Mouse (Mus musculus) kidney, postnatal 0 days (tissue): Measurements from ENCODE around the gene Rer1. TPM values are rescaled to one million over a fixed set of nuclear protein-coding genes. Genes with fewer than 3 reads are reported as not detected.

Experiments
- ATAC-seq: fragments of 200-750 bp; cut with Nextera tagmentation; replicated peaks from 2 replicates; pipeline ENCODE4 v1.8.0; 2017; ENCODE audit warnings: low read depth, moderate number of reproducible peaks, moderate TSS enrichment, moderate library complexity; ENCODE audit not compliant: low FRiP score
- DNase-seq: peaks from one replicate; pipeline ENCODE4 v3.0.0-alpha.2; 2016; ENCODE audit warnings: low spot score
- H3K27ac ChIP-seq: fragments of 300-500 bp; sonication (generic); 2 replicates; pipeline ENCODE4 v1.5.1; 2014; ENCODE audit warnings: mild to moderate bottlenecking
- H3K27me3 ChIP-seq: fragments of 300-500 bp; sonication (generic); 2 replicates; pipeline ENCODE4 v1.6.1; 2014; ENCODE audit warnings: low read length, mixed read lengths; ENCODE audit not compliant: insufficient read depth
- H3K36me3 ChIP-seq: fragments of 300-500 bp; sonication (generic); 2 replicates; pipeline ENCODE4 v1.6.1; 2014; ENCODE audit warnings: low read length, mixed read lengths; ENCODE audit not compliant: insufficient read depth
- H3K4me1 ChIP-seq: fragments of 300-500 bp; sonication (generic); replicated peaks from 2 replicates; pipeline ENCODE4 v1.6.1; 2014; ENCODE audit warnings: antibody characterized with exemption, low read length, mixed read lengths; ENCODE audit not compliant: insufficient read depth
- H3K4me2 ChIP-seq: fragments of 300-500 bp; sonication (generic); 2 replicates; pipeline ENCODE4 v1.6.1; 2014; ENCODE audit warnings: mild to moderate bottlenecking, low read length, moderate library complexity, mixed read lengths
- H3K4me3 ChIP-seq: fragments of 300-500 bp; sonication (generic); replicated peaks from 2 replicates; pipeline ENCODE4 v1.5.1; 2014; ENCODE audit warnings: low read depth, low read length
- H3K9ac ChIP-seq: fragments of 300-500 bp; sonication (generic); 2 replicates; pipeline ENCODE4 v1.6.1; 2014; ENCODE audit warnings: low read depth, low read length
- H3K9me3 ChIP-seq: fragments of 300-500 bp; sonication (generic); replicated peaks from 2 replicates; pipeline ENCODE4 v1.6.1; 2016; ENCODE audit warnings: low read length, inconsistent platforms, mixed read lengths
- CTCF ChIP-seq: IDR thresholded peaks from 2 replicates; pipeline ENCODE4 v1.5.1; 2016; ENCODE audit warnings: antibody characterized with exemption, low read depth, mild to moderate bottlenecking, moderate library complexity
- WGBS: fragments of 180-500 bp; shearing (Covaris S2); extraction: QIAGEN DNeasy Blood & Tissue Kit; methylation state at CpG from one replicate; pipeline ENCODE4 v1.1.7; 2014; 5-methylcytosine and 5-hydroxymethylcytosine counted together
- polyA plus RNA-seq: library from polyadenylated mRNA; unstranded; fragments of >200 nt; fragmentation: Nextera tagmentation; extraction: Ambion mirVana; gene quantifications from 2 replicates; pipeline ENCODE4 v1.2.1, GENCODE M21; 2015

Gene Rer1
- polyA plus RNA-seq, 1 experiment from 2014 or later, result 194 TPM

DNA sequence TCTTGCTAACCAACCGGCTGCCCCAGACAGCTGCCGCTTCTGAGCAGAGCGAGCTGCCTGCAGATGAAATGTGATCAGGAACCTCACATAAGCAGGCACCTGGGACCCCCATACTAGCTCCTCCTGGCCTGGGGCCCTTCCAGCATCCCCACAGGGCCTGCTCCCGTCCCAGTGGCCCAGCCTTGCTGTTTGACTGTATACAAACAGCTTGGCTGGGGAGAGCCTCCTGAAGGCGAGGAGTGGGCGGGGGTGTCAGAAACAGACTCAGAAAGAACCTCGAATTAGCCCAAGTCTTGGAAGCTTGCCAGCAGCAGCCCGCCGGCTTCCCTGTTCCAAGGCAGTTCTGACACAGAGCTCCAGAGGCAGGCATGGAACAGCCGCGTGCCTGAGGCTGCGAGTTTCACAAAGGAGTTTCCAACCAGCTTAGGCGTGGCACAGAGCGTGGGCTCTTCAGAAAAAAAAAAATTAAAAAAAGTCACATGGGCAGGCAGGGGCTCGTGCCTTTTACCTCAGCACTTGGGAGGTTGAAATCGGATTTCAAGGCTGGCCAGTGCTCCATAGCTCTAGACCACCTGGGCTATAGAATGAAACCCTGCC is 36.4 kb upstream of the Rer1 start:
- no peak for ATAC-seq
- DNase-seq, result peak; percentile 72
- TF ChIP-seq CTCF, result no peak
- H3K4me1 ChIP-seq, result peaks cover 9% of the 10 kb centered on the region
- H3K36me3 ChIP-seq, result no peaks in the 10 kb centered on the region
- H3K27me3 ChIP-seq, result no peaks in the 10 kb centered on the region
- no peak overlapping the region for H3K4me3 ChIP-seq
- H3K4me2 ChIP-seq, result peak overlapping the region; percentile 21; the same call in 1 of the 2 replicates
- WGBS, result 19% methylated on average over 16 of the region's 16 CpGs
- H3K9ac ChIP-seq, result no peak overlapping the region
- 0 out of 2 replicates have a peak overlapping the region, but pooled peaks have one; percentile 1 for H3K27ac ChIP-seq
- H3K9me3 ChIP-seq, result no peaks in the 10 kb centered on the region

DNA sequence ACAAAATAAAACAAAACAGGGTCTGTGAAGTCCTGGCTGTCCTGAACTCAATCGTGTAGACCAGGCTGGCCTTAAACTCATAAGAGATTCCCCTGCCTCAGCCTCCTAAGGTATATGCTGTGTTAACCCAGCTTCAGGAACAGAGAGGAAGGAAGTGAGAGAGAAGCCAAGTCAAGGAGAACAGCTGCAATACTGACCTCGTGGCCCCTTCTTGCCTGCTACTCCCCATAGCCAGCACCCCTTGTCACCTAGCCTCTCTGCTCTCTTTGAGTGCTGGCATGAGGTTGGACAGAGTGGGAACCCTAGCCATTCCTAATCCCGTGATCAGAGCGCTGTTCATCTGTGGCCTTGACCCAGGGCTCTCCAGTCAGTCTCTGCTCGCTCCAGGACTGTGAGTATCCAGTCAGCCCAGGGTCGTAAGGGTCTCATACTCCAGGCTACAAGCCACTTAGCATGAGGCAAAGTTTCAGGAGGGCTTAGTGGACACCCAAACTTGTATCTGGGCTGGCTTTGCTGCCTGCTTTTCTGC is 35.8 kb upstream of the Rer1 start:
- ATAC-seq, result no peak

DNA sequence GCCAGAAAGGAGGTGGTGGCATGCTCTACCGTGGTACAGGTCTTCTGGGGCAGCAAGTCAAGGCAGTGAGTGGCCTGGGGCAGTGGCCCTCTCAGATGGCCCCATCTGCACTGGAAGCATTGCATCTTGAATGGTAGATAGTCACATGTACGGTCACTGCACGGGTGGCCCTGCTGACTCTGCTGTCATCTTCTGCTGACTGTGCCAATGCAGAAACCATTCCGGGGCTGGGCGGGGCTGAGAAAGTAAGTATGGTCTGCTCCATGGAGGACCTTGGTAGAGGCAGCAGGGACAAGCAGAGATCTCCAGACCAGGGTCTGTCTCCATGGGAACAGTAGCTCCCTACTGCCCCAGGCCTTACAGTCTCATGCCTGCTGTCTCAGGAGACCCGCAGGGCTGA is 35.0 kb upstream of the Rer1 start:
- no peaks in the 10 kb centered on the region for H3K27me3 ChIP-seq
- WGBS, result 73% methylated on average over 6 of the region's 6 CpGs
- no peak overlapping the region for H3K4me2 ChIP-seq
- no peak for TF ChIP-seq CTCF
- ATAC-seq, result no peak
- H3K4me1 ChIP-seq, result peaks cover 9% of the 10 kb centered on the region
- H3K9ac ChIP-seq, result no peak overlapping the region
- no peak overlapping the region for H3K4me3 ChIP-seq
- no peaks in the 10 kb centered on the region for H3K36me3 ChIP-seq
- no peak overlapping the region for H3K27ac ChIP-seq
- DNase-seq, result no peak
- no peaks in the 10 kb centered on the region for H3K9me3 ChIP-seq

More for the DNA sequence above, 35.8 kb upstream of the Rer1 start:
- no peak for TF ChIP-seq CTCF
- H3K4me1 ChIP-seq, result peaks cover 9% of the 10 kb centered on the region
- H3K9me3 ChIP-seq, result no peaks in the 10 kb centered on the region
- H3K27me3 ChIP-seq, result no peaks in the 10 kb centered on the region
- H3K4me2 ChIP-seq, result no peak overlapping the region
- no peak overlapping the region for H3K27ac ChIP-seq
- no peaks in the 10 kb centered on the region for H3K36me3 ChIP-seq
- DNase-seq, result no peak
- H3K4me3 ChIP-seq, result no peak overlapping the region
- no peak overlapping the region for H3K9ac ChIP-seq
- 70% methylated on average over 6 of the region's 6 CpGs for WGBS

DNA sequence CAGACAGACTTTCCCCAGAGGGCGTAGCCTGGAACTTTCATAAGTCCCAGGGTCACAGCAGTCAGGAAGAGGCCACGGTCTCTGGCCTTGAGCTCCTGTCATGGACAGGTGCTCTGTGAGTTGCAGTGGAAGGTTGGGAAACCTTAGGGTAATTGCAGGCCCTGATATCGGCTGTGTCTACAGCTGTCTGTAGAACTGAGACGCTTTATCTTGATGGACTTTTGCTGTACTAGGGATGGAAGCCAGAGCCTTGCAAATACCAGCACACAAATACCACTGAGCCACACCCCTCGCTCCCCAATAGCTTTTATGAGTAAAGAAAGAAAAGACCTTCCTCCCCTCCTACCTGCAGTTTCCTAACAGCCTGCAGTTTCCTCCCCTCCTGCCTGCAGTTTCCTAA is 34.4 kb upstream of the Rer1 start:
- H3K4me3 ChIP-seq, result no peak overlapping the region
- H3K36me3 ChIP-seq, result no peaks in the 10 kb centered on the region
- H3K4me2 ChIP-seq, result no peak overlapping the region
- no peaks in the 10 kb centered on the region for H3K27me3 ChIP-seq
- no peak; the same call in 1 of the 2 replicates for ATAC-seq
- H3K27ac ChIP-seq, result no peak overlapping the region
- WGBS, result 64% methylated on average over 5 of the region's 5 CpGs
- no peak for TF ChIP-seq CTCF
- peaks cover 9% of the 10 kb centered on the region for H3K4me1 ChIP-seq
- DNase-seq, result no peak
- H3K9me3 ChIP-seq, result no peaks in the 10 kb centered on the region
- no peak overlapping the region for H3K9ac ChIP-seq

DNA sequence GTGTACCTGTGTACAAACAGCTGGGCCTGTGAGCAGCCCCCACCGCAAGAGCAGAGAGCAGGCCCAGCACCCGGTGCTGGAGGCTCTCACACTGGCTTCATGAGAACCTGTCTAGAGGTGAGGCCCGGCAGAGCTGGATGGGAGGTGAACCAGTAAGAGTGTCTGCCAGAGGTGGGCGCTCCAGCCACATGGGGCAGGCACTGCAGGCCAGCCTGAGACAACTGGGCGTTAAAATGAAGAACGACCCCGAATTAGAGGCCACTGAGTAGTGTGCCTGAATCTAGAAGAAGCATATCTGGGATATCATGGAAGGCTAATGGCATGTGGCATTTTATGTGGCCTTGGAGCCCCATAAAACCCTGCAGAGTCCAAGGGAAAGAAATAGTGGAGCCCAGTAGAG is 33.9 kb upstream of the Rer1 start:
- H3K9me3 ChIP-seq, result no peaks in the 10 kb centered on the region
- WGBS, result 83% methylated on average over 7 of the region's 7 CpGs
- H3K4me3 ChIP-seq, result no peak overlapping the region
- no peaks in the 10 kb centered on the region for H3K36me3 ChIP-seq
- peak; percentile 18; the same call in 1 of the 2 replicates for TF ChIP-seq CTCF
- H3K27ac ChIP-seq, result no peak overlapping the region
- no peak overlapping the region for H3K4me2 ChIP-seq
- no peaks in the 10 kb centered on the region for H3K27me3 ChIP-seq
- H3K9ac ChIP-seq, result no peak overlapping the region
- peaks cover 9% of the 10 kb centered on the region for H3K4me1 ChIP-seq
- DNase-seq (no peak), ATAC-seq (no peak)

DNA sequence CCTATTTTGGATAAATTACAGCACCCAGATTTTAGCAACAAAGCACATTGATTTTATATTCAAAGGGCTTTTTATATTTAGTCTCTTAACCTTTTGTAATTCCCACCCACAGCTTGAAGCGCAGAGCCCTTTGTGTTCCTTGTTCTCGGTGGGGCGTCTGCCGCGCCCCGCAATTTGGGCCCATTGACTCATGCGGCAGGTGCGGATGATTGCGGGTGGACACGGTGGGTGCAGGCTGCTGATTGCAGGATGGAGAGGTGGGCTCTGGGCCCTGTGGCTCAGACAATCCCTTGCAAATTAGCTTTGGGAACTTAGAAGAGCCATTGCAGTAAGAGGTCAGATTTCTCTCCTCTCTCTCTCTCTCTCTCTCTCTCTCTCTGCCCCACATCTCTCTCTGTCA is 32.1 kb upstream of the Rer1 start:
- Histone ChIP-seq H3K4me2 (no peak overlapping the region), H3K36me3 (no peaks in the 10 kb centered on the region), H3K9ac (no peak overlapping the region), H3K9me3 (no peaks in the 10 kb centered on the region), H3K4me3 (no peak overlapping the region), H3K27ac (no peak overlapping the region), H3K4me1 (peaks cover 9% of the 10 kb centered on the region), H3K27me3 (no peaks in the 10 kb centered on the region)
- DNase-seq, result no peak
- ATAC-seq, result no peak
- 76% methylated on average over 10 of the region's 10 CpGs for WGBS
- no peak for TF ChIP-seq CTCF
